Mouse (Mus musculus) left cerebral cortex, adult 18-20 months (tissue): Measurements from ENCODE around the gene Whamm. TPM values are rescaled to one million over a fixed set of nuclear protein-coding genes. Genes with fewer than 3 reads are reported as not detected.

Experiments used
- DNase-seq, 2 experiments: peaks; one replicate each; pipeline ENCODE4 v3.0.0; 2021 to 2022; ENCODE audit warnings: low spot score in 2 of 2, mixed read lengths in 1 of 2
- long read RNA-seq, 2 experiments: library from polyadenylated mRNA; stranded (forward); transcript quantifications; one replicate each; pipeline ENCODE4 v2.0.0; 2021
- total RNA-seq, 2 experiments: library from RNA; stranded (reverse); gene quantifications; 2 replicates each; pipeline ENCODE4 v1.2.3; 2021

Gene Whamm
- total RNA-seq = 10 to 100 TPM; 15.1 to 17.5 TPM
- long read RNA-seq, experiment 1, transcript Whamm-201 (10 exons, 3,069 nt) = major isoform, 14 of 34 reads
- long read RNA-seq, experiment 1, partial matches to known transcripts = 13 of 34 reads
- long read RNA-seq, experiment 1, other reads (novel, unspliced or antisense) = 7 of 34 reads
- long read RNA-seq, experiment 2, transcript Whamm-201 (10 exons, 3,069 nt) = major isoform, 6 of 25 reads
- long read RNA-seq, experiment 2, partial matches to known transcripts = 1 of 25 reads
- long read RNA-seq, experiment 2, other reads (novel, unspliced or antisense) = 18 of 25 reads

- DNase-seq = peak; percentile 87 to 92
These were observed at the start of gene Whamm for GRCm38 (mm10) chr7:81571108-81571940. Whamm (plus strand) TSS chr7:81571266.

GRCm38 (mm10) chr7:81523008-81523662 lies 47.9 kb upstream of the Whamm start:
- peak; percentile 88 to 93 for DNase-seq

GRCm38 (mm10) chr7:81523663-81524017 lies 47.4 kb upstream of the Whamm start:
- DNase-seq = no peak

GRCm38 (mm10) chr7:81528918-81529317 lies 42.1 kb upstream of the Whamm start:
- no peak for DNase-seq

- no peak for DNase-seq
These were observed 39.6 kb upstream of the Whamm start for GRCm38 (mm10) chr7:81531462-81531861.

- DNase-seq = no peak
These were observed 34.6 kb upstream of the Whamm start for GRCm38 (mm10) chr7:81536478-81536877.

GRCm38 (mm10) chr7:81538070-81538675 lies 32.9 kb upstream of the Whamm start:
- DNase-seq = peak in 1 of 2 experiments; percentile 18

GRCm38 (mm10) chr7:81539565-81539964 lies 31.5 kb upstream of the Whamm start:
- DNase-seq = no peak

GRCm38 (mm10) chr7:81540999-81541398 lies 30.1 kb upstream of the Whamm start:
- DNase-seq = no peak

GRCm38 (mm10) chr7:81541924-81542524 lies 29.0 kb upstream of the Whamm start:
- DNase-seq = peak; percentile 63 to 75

GRCm38 (mm10) chr7:81542934-81543333 lies 28.1 kb upstream of the Whamm start:
- DNase-seq = no peak

- no peak for DNase-seq
These were observed 22.2 kb upstream of the Whamm start for GRCm38 (mm10) chr7:81548864-81549263.

GRCm38 (mm10) chr7:81553589-81553988 lies 17.5 kb upstream of the Whamm start:
- DNase-seq = no peak

GRCm38 (mm10) chr7:81554369-81554768 lies 16.7 kb upstream of the Whamm start:
- no peak for DNase-seq

- DNase-seq = no peak
These were observed 14.2 kb upstream of the Whamm start for GRCm38 (mm10) chr7:81556839-81557238.

- no peak for DNase-seq
These were observed 13.6 kb upstream of the Whamm start for GRCm38 (mm10) chr7:81557252-81557984.

- DNase-seq = no peak
These were observed 13.1 kb upstream of the Whamm start for GRCm38 (mm10) chr7:81557985-81558360.

- DNase-seq = no peak
These were observed 11.7 kb upstream of the Whamm start for GRCm38 (mm10) chr7:81559231-81559980.
